Mouse (Mus musculus) thymus, adult 2 months (tissue): ENCODE measurements around the gene Ghrh. TPM values are rescaled to one million over a fixed set of nuclear protein-coding genes. Genes with fewer than 3 reads are reported as not detected.

Experiments used
- DNase-seq: peaks from one replicate; pipeline ENCODE4 v3.0.0; 2021
- H3K27ac ChIP-seq: fragments of 200-500 bp; 2 replicates; pipeline ENCODE4 v1.5.1; 2012; ENCODE audit warnings: low read length, control low read depth; ENCODE audit not compliant: control insufficient read depth, insufficient read depth
- H3K27me3 ChIP-seq: fragments of 200-500 bp; 2 replicates; pipeline ENCODE4 v1.6.1; 2012; ENCODE audit warnings: mild to moderate bottlenecking, low read length, moderate library complexity, mixed read lengths; ENCODE audit not compliant: control insufficient read depth, insufficient read depth
- H3K36me3 ChIP-seq: fragments of 200-500 bp; 2 replicates; pipeline ENCODE4 v1.6.1; 2012; ENCODE audit warnings: mild to moderate bottlenecking, low read length, moderate library complexity; ENCODE audit not compliant: control insufficient read depth, insufficient read depth
- H3K4me1 ChIP-seq: fragments of 200-500 bp; replicated peaks from 2 replicates; pipeline ENCODE4 v1.6.1; 2012; ENCODE audit warnings: low read length; ENCODE audit not compliant: control insufficient read depth, insufficient read depth
- H3K4me3 ChIP-seq: fragments of 200-500 bp; 2 replicates; pipeline ENCODE4 v1.5.1; 2012; ENCODE audit warnings: mild to moderate bottlenecking, low read length, control low read depth, moderate library complexity; ENCODE audit not compliant: control insufficient read depth, insufficient read depth
- CTCF ChIP-seq: fragments of 200-500 bp; IDR thresholded peaks from 2 replicates; pipeline ENCODE4 v1.5.1; 2012; ENCODE audit warnings: mild to moderate bottlenecking, control low read depth, low read length, moderate library complexity, borderline replicate concordance; ENCODE audit not compliant: control insufficient read depth, poor library complexity, insufficient read depth; ENCODE audit errors: extremely low read depth
- POLR2A ChIP-seq: fragments of 200-500 bp; IDR thresholded peaks from 2 replicates; pipeline ENCODE4 v1.6.1; 2012; ENCODE audit warnings: mild to moderate bottlenecking, low read length, control low read depth, moderate library complexity; ENCODE audit not compliant: control insufficient read depth, poor library complexity, insufficient read depth; ENCODE audit errors: extremely low read depth
- WGBS: fragments of 180-500 bp; shearing (Covaris S2); methylation state at CpG from one replicate; pipeline ENCODE4 v1.1.7; 2018; 5-methylcytosine and 5-hydroxymethylcytosine counted together
- polyA plus RNA-seq: library from polyadenylated mRNA; depleted of rRNA; stranded (reverse); fragments of >200 nt; gene quantifications from 2 replicates; pipeline ENCODE4 v1.2.3, GENCODE M21; 2012; rRNA removed

Gene Ghrh
- polyA plus RNA-seq = 0.34 and 1.4 TPM in 2 replicates

DNA sequence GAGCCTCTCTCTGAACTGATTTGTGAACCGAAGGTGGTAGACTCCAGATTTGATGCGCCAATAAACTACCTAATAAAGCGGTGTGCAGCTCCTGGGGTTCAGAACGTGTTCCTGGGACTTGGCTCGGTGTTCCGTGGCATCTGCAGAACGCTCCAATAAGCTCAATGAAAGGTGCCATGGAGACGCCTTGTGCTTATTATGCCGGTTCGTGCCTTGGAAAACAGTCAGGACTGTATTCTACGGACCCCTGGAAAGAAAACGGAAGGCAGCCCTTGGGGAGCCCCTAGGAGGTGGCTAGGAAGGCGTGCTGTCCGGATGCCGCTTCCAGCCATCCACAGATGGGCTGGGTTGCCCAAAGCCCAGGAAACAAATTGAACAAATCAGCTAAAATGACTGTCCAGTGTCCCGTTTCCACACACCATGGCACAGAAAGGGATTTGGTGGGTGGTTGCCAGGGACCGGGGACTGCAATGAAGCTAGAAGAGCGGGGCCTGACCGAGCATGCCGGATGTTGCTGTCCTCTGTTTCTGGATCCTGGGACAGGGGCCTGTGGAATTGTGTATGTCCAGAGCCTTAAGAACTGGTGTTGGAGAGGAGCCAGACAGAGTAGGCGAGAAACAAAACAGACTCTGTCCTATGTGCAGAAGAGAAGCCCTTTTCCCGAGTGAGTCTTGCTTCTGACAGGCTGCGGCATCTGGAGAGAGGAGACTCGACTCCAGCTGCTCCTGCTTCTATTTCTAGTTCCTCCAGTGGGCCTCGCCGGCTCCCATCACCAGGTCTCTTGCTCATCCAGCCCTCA, at the start of gene Ghrh:
TSS of gene Ghrh (minus strand) at position 146 of the 799 bp plus-strand sequence.
- DNase-seq = no peak
- Histone ChIP-seq H3K27me3 (no peaks in the 10 kb centered on the region), H3K27ac (no peak within 1 kb of the TSS), H3K36me3 (no peaks in the 10 kb centered on the region), H3K4me3 (no peak within 1 kb of the TSS), H3K4me1 (no peaks in the 10 kb centered on the region)
- TF ChIP-seq CTCF (no peak), POLR2A (no peak)
- 84% methylated on average over 26 of the region's 26 CpGs for WGBS

DNA sequence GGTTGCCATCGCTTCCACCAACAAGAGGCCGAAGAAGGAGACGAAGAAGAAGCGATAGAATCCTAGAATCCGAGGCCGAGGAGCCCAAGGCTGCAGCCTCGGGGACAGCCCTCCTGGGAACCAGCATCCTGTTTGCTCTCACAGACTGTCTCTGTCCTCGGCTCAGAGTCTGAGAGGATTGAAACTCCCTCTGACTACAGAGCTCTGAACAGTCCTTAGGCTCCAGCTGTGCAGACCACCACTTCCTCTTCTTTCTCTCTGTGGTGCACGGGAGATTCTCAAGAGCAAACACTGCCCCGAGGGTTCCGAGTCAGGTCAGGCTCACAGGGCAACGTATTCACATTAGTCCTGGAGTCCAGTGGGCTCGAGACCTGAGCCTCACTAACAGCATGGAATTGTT, 48.7 kb upstream of the Ghrh start:
- Histone ChIP-seq H3K27me3 (no peaks in the 10 kb centered on the region), H3K4me3 (peak overlapping the region; percentile 6), H3K27ac (peak overlapping the region; percentile 43; the same call in 1 of the 2 replicates), H3K4me1 (peaks cover 22% of the 10 kb centered on the region), H3K36me3 (0 out of 2 replicates have a peak, but pooled peaks cover 3% of the 10 kb centered on the region)
- DNase-seq = peak; percentile 34
- TF ChIP-seq CTCF = no peak
- TF ChIP-seq POLR2A = 0 out of 2 replicates have a peak, but pooled peaks have one; percentile 8
- WGBS = 10% methylated on average over 13 of the region's 13 CpGs

DNA sequence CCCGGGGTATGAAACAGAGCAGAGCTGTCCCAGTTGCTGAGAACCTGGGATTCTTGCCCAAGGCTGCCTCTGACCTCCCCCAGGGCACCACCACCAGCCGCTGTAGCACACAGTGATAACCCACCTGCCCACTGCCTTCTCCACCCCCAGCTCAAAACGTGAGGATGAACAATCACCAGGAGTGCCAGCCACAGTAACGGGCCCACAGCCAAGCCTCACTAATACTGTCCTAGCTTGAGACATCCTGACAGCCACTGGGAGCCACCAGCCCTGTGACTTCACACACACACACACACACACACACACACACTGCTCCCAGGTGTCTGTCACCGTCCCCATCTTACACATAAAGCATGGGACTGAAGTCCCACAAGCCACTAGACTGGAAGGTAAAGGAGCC, 48.1 kb upstream of the Ghrh start:
- 42% methylated on average over 5 of the region's 5 CpGs for WGBS
- H3K36me3 ChIP-seq = 0 out of 2 replicates have a peak, but pooled peaks cover 3% of the 10 kb centered on the region
- H3K4me3 ChIP-seq = peak overlapping the region; percentile 6
- peak overlapping the region; percentile 43; the same call in 1 of the 2 replicates for H3K27ac ChIP-seq
- TF ChIP-seq POLR2A (no peak), CTCF (no peak)
- no peaks in the 10 kb centered on the region for H3K27me3 ChIP-seq
- H3K4me1 ChIP-seq = peaks cover 22% of the 10 kb centered on the region
- no peak for DNase-seq

DNA sequence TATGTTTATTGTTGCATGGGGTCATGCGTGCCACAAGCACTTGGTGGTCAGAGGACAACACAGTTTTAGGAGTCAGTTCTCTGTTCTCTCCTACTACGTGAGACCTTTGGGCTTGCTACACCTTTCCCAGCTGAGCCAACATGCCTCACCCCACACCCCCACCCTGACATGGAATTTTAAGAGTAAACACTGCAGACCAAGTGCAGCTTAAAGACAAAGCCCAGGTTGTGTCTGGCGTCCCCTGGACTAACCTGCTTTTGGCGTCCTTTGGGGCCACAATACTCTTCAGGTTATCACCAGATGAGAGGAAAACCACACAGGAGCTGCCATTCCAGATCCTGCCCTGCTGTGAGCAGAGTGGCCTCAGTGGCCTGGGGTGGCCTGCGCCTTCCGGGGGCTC, 47.6 kb upstream of the Ghrh start:
- H3K4me3 ChIP-seq = no peak overlapping the region
- peaks cover 22% of the 10 kb centered on the region for H3K4me1 ChIP-seq
- TF ChIP-seq POLR2A = no peak
- TF ChIP-seq CTCF = no peak
- DNase-seq = no peak
- H3K27me3 ChIP-seq = no peaks in the 10 kb centered on the region
- no peak overlapping the region for H3K27ac ChIP-seq
- H3K36me3 ChIP-seq = 0 out of 2 replicates have a peak, but pooled peaks cover 3% of the 10 kb centered on the region
- WGBS = 80% methylated on average over 6 of the region's 6 CpGs

DNA sequence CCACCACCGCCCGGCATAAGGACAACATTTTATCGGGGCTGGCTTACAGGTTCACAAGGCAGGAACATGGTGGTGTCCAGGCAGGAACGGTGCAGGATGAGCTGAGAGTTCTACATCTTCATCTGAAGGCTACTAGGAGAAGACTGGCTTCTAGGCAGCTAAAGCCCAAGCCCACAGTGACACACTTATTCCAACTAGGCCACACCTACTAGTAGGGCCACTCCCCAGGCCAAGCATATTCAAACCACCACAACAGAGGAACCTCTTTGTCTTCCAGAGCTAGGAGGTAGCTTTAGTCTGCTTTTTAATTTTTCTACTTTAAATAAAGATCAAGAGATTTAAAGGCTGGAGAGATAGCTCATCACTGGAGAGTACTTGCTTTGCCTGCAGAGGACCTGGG, 46.2 kb upstream of the Ghrh start:
- Histone ChIP-seq H3K4me1 (peaks cover 22% of the 10 kb centered on the region), H3K27ac (no peak overlapping the region), H3K27me3 (no peaks in the 10 kb centered on the region), H3K36me3 (0 out of 2 replicates have a peak, but pooled peaks cover 3% of the 10 kb centered on the region), H3K4me3 (no peak overlapping the region)
- TF ChIP-seq CTCF = no peak
- TF ChIP-seq POLR2A = no peak
- DNase-seq = no peak
- 98% methylated on average over 4 of the region's 4 CpGs for WGBS

DNA sequence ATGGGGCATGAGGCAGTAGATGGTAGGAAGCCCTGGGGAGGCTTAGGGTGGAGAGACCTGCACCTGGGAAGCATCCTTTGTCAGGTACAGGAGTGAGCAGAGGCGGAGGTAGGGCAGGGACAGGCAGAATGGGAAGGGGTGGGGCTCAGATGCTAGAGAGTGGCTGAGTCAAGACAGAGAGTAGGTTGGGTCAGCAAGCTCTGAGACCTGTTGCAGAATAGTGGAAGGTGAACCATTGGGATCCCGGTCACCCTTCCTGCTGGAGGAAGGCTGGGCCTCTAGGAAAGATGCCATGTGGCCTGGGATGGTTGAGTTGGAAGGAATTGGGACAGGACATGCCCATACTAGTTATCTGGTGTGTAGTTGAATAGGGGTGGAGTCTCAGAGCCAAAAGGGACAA, 45.0 kb upstream of the Ghrh start:
- Histone ChIP-seq H3K4me3 (no peak overlapping the region), H3K27ac (no peak overlapping the region)
- WGBS = 94% methylated on average over 2 of the region's 2 CpGs

More for the DNA sequence above, 45.0 kb upstream of the Ghrh start:
- no peak for DNase-seq
- TF ChIP-seq POLR2A = no peak
- no peak for TF ChIP-seq CTCF
- no peaks in the 10 kb centered on the region for H3K27me3 ChIP-seq
- 0 out of 2 replicates have a peak, but pooled peaks cover 3% of the 10 kb centered on the region for H3K36me3 ChIP-seq
- H3K4me1 ChIP-seq = peaks cover 22% of the 10 kb centered on the region
